Mouse (Mus musculus): ENCODE measurements around the gene Slc9a2.
"Not testable (repeated sequence)": the region's sequence is repeated elsewhere in the genome, so short reads cannot be mapped to it uniquely, and the experiment has no call there.

DNA sequence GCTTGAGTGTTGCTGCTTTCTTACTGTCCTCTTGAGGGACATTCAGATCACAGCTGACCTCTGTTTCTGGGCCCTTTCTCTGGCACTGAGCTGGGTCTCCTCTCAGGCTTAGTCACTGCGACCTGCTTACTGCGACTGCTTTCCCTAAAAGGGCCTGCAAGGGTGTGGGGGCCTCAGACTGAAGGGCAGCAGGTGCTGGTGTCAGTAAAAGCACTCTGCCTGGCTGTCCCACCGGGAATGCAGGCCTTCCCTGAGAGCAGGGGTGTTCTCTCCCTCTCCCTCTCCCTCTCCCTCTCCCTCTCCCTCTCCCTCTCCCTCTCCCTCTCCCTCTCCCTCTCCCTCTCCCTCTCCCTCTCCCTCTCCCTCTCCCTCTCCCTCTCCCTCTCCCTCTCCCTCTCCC lies 12.9 kb upstream of the Slc9a2 start:
- not testable (repeated sequence) for TF ChIP-seq CTCF (IDR thresholded peaks at IDR 0.05; ENCODE audit: low read depth, low read length); POLR2A (IDR thresholded peaks at IDR 0.05; ENCODE audit: borderline replicate concordance, low read depth, low read length)

Measured in bone marrow macrophage, adult 2 months (primary cell).